Mouse (Mus musculus): ENCODE results near the gene L3mbtl2.

The L3mbtl2 gene

DNA sequence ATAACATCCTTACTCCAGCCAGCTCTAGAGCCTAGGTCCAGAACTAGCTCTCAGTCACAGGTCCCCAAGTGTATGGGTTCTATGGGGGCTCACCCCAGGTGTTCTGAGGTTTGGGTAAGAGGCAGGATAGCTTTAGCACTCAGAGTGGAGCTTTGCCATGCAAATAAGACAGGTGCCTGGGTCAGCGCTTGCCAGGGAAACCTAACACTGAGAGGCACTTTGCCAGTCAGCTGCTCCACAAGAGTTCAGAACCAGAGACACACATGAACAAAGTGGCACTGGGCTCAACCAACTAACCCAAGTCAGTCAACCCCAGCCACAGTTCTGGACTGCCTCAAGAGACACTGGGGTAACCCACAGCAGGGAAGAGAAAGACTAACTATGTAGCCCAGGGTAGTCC, 46.0 kb downstream of the L3mbtl2 start:
- no peak for DNase-seq

DNA sequence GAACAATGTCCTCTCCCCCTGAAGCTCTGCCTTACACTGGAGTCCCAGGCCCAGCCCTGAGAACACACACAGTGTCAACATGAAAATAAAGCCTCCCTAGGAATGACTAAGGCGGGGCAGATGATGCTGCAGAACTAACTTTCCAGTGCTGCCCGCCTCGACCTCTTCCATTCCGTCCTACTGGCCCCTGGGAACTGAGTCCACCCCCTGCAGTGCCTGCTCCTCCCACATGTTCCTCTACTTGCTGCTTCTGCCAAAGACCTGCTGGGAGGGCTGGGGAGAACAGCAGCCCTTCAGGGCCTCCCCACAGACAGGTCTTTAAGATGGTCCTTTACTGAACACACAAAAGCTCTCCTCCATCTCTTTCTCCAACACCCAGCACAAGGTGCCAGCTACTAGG, 47.1 kb downstream of the L3mbtl2 start:
- no peak for DNase-seq

DNA sequence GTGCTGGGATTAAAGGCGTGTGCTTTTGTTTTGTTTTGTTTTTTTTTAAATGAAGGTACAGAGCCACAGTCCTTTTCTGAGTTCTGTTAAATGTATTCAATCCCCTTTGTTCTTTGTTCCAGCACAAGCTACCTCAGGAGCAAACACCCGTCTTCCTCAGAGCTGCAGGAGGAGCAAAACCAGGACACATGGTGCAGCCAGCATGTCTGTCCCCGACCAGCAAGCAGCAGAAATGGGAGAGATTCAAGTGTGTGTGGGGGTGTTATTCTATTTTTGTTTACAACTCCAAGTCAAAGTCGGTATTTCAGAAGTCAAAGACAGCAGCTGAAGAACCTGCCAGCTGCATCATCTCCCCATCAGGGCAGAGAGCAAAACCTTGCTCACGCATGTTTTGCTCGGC, 50.1 kb downstream of the L3mbtl2 start:
- DNase-seq: no peak

DNA sequence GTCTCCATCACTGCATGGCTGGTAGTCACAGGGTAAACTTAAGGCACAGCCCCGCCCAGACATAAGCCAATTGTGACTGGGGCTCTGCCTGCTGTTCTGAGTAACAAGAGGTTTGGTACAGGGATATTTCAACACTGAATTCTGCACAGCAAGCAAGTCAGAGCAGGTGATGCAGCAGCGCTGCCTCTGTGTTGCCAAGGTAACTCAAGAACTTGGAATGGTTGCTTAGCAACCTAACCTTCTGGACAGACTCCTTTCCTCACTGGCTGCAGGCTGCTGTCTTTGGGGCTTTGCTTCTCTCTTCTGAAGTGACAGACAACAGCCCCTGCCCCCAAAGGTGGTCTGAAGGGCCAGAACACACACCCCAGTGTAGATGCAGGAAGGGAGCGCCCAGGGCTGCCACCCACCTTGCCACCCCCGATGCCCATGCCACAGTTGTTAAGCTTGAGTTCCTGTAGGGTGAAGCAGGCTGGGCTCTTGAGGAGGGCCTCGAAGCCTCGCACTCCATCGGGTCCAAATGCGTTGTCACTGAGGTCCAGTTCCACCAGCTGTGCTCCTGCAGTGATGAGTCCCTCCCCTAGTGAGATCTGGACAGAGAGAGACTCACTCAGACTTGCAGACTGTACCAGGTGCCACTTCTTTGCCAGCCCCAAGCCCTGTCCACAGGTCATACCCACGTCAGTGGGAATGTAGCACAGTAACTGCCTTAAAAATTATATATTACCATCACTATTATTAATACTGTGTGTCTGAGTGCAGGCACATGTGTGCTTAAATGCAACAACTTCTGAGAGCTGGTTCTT, 54.8 kb downstream of the L3mbtl2 start:
- DNase-seq: no peak

DNA sequence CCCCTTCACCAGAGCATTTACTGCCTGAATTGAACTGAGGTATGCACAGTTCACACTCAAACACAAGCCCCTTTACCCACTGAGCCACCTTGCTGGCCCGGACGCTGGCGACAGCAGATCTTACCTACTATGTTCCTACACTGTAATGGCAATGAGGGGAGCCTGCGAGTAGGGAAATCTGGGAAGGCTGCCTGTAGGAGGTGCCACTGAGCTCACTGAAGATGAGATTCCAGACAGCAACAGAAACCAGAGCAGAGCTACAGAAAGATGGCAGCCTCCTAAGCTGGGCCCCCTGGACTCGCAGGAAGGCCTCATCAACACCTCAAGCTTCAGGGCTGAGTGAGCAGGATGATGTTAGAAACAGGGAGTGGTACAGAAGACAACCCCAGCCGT, 55.4 kb downstream of the L3mbtl2 start:
- DNase-seq: no peak

DNA sequence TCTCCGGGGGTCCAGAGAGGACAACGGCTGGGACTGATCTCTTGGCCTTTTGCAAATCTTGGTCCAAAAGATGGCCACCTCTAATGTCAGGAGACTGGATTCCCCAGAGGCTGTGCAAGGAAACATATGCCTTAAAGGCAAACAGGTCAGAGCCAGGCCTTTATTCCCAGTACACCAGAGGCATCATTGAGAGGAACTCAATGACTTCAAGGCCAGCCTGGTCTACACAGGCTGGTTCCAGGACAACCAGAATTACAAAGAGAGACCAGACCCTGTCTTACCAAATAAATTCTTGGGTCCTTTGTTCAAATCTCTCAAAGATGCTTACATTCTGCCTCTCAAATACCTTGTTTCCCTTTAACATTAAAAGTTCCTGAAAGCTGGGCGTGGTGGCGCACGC, 58.7 kb downstream of the L3mbtl2 start:
- no peak for DNase-seq

DNA sequence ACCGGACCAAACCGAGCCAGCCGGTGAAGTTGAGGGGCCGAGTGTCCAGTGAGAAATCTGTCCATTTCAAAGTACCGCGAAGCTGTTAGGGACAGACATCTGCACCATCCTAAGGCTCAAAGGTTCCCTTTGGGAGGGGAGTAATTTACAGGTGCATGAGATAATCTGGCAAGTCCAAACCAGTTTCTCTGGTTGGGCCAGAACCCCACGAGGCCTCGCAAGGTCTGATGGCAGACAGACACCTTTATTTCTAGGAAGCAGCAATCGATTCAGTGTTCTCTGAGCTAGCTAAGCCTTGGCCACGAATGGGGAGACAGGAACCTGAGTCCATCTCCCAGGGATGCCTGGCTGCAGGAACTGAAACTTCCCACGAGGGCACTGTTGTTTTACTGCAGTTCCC, 60.0 kb downstream of the L3mbtl2 start:
- DNase-seq: no peak

DNA sequence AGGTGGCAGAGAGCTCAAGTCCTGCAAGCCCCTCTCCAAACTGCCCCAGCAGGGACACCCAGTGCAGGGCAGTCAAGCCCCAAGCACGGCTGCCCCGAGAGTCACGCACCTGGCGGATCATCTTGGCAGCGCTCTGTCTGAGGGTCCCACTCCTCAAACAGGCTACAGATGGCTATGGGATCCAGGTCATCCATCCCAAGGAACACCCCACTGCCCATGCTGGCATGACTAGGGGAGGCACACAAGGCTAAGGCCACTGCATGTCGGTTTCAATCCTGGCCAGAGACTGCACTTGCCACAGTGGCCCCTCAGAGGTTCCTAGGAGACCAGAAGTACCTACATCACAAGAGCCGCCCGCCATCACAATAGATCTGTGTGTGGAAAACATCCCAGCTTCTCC, 62.3 kb downstream of the L3mbtl2 start:
- no peak for DNase-seq

DNA sequence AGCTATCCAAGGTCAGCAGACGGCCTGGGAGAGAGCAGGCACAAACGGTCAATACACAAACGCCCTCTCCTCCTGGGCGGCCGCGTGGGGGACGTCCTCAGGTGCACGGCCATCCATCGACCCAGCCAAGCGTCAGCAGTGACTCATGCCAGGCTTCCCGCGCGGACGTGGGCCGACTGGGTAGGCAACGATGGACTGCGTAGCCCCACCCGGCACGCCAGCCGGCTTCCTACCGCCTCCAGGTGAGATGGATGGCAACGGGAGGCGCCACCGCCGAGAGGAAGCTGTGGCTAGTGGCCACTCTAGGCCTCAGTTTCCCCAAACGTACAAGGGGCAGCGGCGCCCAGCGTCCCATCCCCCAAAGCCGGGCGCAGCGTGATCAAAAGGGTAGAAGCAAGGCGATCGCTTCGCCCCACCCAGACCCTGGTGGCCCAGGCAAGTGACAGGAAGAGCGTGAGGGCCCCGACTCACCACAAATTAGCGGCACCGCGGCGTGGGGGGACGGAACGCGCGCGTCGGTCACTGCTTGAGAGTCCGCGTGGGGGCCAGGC, 65.6 kb downstream of the L3mbtl2 start:
- DNase-seq: peak; percentile 52 to 53

DNA sequence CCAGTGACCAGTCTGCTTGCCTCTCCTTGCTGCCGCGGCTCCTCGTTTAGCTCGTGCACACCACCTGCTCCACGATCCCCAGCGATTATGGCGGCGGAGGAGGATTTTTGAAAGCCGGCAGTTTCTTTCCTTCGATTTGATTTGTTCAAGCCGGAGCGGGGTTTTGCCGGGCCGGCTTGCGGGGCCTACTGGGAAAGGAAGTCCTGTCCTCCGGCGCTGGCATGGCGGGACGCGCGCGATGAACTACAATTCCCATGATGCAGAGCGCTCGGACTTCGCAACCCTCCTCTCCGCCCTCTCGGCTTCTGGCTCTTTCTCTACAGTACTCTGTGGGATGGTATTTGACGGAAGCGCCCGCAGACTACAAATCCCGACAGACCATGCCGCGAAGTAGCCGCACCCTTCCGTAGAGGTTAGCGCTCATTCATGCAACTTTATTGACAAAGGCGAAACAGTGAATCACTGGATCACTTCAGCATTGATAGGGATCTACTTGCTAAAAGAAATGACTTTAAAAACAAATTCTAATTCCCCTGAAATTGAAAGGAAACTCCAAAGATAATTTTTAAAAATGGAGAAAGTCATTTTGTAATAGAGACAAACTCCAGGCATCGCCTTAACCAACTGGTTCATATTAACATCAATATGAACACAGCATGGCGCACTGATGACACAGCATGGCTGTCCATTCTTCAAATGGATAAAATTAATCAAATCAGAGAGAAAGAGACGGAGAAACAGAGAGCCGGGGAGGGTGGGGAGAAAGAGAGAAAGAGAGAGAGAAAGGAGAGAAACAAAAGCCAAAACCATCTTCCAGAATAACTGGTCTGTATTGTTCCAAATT, 66.3 kb downstream of the L3mbtl2 start:
- DNase-seq: peak; percentile 97 to 99

DNA sequence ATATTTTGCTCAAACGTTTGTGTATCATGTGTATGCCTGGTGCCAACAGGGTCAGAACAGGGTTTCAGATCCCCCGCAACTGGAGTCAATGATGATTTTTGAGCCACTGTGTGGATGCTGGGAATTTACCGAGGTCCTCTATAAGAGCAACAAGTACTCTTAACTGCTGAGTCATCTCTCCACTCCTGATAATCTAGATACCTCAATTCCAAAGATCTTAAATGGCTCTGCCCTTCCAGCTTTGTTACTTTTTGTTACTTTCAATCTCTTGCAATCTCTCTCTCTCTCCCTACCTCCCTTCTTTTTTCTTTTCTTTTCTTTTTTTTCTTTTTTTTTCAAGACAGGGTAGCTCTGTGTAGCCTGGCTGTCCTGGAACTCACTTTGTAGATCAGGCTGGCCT, 71.4 kb downstream of the L3mbtl2 start:
- DNase-seq: no peak
